Mouse (Mus musculus) inflammation-experienced regulatory T-cells, adult 6 months (primary cell): ENCODE results near the gene Abcc8. TPM values are rescaled to one million over a fixed set of nuclear protein-coding genes. Genes with fewer than 3 reads are reported as not detected.

Experiments used
- polyA plus RNA-seq, 3 experiments: library from polyadenylated mRNA; unstranded; fragments of 100-300 nt; shearing (Covaris generic); gene quantifications; one replicate each; pipeline ENCODE4 v1.2.1; 2017

Gene Abcc8
- polyA plus RNA-seq, 3 experiments from 2014 or later, result not detected

Other genes starting within 250 kb of the Abcc8 start
- not detected for gene Abcc6, start 149.7 kb downstream of the Abcc8 start, polyA plus RNA-seq
- gene Nomo1, start 146.3 kb downstream of the Abcc8 start, polyA plus RNA-seq, result 10 to 100 TPM; 18.2 to 22.0 (median 21.4) TPM
- not detected for gene Kcnj11, start 79.3 kb downstream of the Abcc8 start, polyA plus RNA-seq
- not detected for gene Ush1c, start 58.5 kb upstream of the Abcc8 start, polyA plus RNA-seq
- not detected for gene Otog, start 61.0 kb upstream of the Abcc8 start, polyA plus RNA-seq
- not detected for gene Myod1, start 196.4 kb upstream of the Abcc8 start, polyA plus RNA-seq
- under 1 TPM in 1 of 3 experiments, not detected in 2; 0.16 TPM for gene Kcnc1, start 216.5 kb upstream of the Abcc8 start, polyA plus RNA-seq